Mouse (Mus musculus): ENCODE measurements around the gene Slc12a9. TPM values are rescaled to one million over a fixed set of nuclear protein-coding genes. Genes with fewer than 3 reads are reported as not detected.

Gene Slc12a9
- polyA plus RNA-seq, 1 experiment from 2014 or later, result 13.0 TPM

DNA sequence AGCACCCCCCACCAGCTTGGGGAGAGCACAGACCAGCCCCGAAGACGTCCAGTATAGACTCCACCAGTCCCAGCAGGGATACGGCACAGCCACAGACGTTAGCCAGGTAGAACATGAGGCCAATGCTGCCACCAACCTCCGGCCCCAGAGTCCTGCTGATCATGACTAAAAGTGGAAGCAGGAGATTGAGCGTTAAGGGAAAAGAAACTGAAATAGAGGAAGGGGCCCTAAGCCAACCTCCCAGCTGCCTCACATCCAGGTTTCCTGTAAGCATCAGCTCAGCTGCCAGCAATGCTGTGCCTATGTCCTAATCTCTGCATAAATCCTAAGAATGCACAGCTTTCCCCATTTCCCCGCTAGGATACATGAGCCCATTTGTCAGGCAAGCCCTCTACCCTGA, 2.5 kb downstream of the Slc12a9 start:
- no peak overlapping the region for H3K4me2 ChIP-seq
- no peak overlapping the region for H3K4me3 ChIP-seq (replicated peaks)
- H3K36me3 ChIP-seq, result peaks cover 10% of the 10 kb centered on the region; the same call in 1 of the 2 replicates
- no peak overlapping the region for H3K9ac ChIP-seq
- ATAC-seq (ENCODE audit: insufficient read depth, low FRiP score, low read depth), result no peak
- no peak overlapping the region for H3K27ac ChIP-seq
- no peaks in the 10 kb centered on the region for H3K27me3 ChIP-seq (replicated peaks)
- 84% methylated on average over 7 of the region's 7 CpGs for WGBS
- no peaks in the 10 kb centered on the region for H3K9me3 ChIP-seq
- H3K4me1 ChIP-seq, result peaks cover 22% of the 10 kb centered on the region

- H3K9me3 ChIP-seq, result no peaks in the 10 kb centered on the region
- no peak overlapping the region for H3K4me3 ChIP-seq (replicated peaks)
- no peaks in the 10 kb centered on the region for H3K4me1 ChIP-seq
- 92% methylated on average over 3 of the region's 3 CpGs for whole genome bisulfite sequencing
- H3K4me2 ChIP-seq, result no peak overlapping the region
- H3K36me3 ChIP-seq, result peaks cover 21% of the 10 kb centered on the region
- no peak overlapping the region for H3K27ac ChIP-seq
- no peaks in the 10 kb centered on the region for H3K27me3 ChIP-seq (replicated peaks)
- H3K9ac ChIP-seq, result no peak overlapping the region
- ATAC-seq (ENCODE audit: insufficient read depth, low FRiP score, low read depth), result no peak
Measured at GRCm38 (mm10) chr5:137320996-137321395, 12.4 kb downstream of the Slc12a9 start.

DNA sequence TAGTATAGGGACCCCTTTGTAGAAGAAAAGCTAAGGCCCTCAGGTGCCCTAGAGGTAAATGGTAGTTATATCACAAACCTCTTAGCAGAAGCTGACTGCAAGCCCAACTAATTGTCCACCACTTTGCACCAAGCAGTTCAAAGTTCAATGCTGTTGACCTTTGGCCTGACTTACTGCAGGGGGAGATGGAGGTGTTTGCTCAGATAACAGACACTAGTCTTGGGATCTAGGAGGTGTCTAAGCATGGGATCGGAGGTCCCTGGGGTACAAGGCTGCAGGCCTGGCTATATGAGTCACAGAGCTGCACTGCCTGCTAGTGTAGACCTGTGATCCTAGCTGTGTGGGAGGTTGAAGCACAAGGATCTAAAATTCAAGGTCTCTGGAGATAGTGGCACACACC, 14.8 kb downstream of the Slc12a9 start:
- Histone ChIP-seq H3K27ac (no peak overlapping the region), H3K4me3 (replicated peaks) (no peak overlapping the region), H3K9me3 (no peaks in the 10 kb centered on the region), H3K4me1 (peaks cover 16% of the 10 kb centered on the region), H3K9ac (no peak overlapping the region), H3K4me2 (no peak overlapping the region), H3K36me3 (peaks cover 19% of the 10 kb centered on the region), H3K27me3 (replicated peaks) (no peaks in the 10 kb centered on the region)
- ATAC-seq (ENCODE audit: insufficient read depth, low FRiP score, low read depth), result no peak
- 77% methylated on average over 1 of the region's 1 CpGs for WGBS

GRCm38 (mm10) chr5:137317361-137317760, 16.0 kb downstream of the Slc12a9 start:
- Histone ChIP-seq H3K9ac (no peak overlapping the region), H3K27me3 (replicated peaks) (no peaks in the 10 kb centered on the region), H3K27ac (no peak overlapping the region), H3K9me3 (no peaks in the 10 kb centered on the region), H3K36me3 (peaks cover 19% of the 10 kb centered on the region), H3K4me2 (no peak overlapping the region), H3K4me1 (peaks cover 22% of the 10 kb centered on the region), H3K4me3 (replicated peaks) (no peak overlapping the region)
- no peak for ATAC-seq (ENCODE audit: insufficient read depth, low FRiP score, low read depth)
- 74% methylated on average over 8 of the region's 8 CpGs for WGBS

- Histone ChIP-seq H3K27me3 (replicated peaks) (no peaks in the 10 kb centered on the region), H3K9ac (0 out of 2 replicates have a peak overlapping the region, but pooled peaks have one; percentile 5), H3K4me1 (peaks cover 31% of the 10 kb centered on the region), H3K4me2 (peak overlapping the region; percentile 67), H3K36me3 (peaks cover 21% of the 10 kb centered on the region), H3K27ac (peak overlapping the region; percentile 93), H3K4me3 (replicated peaks) (no peak overlapping the region), H3K9me3 (no peaks in the 10 kb centered on the region)
- no peak for ATAC-seq (ENCODE audit: insufficient read depth, low FRiP score, low read depth)
- WGBS, result 40% methylated on average over 30 of the region's 30 CpGs
Measured at GRCm38 (mm10) chr5:137315084-137315903, 18.1 kb downstream of the Slc12a9 start.

DNA sequence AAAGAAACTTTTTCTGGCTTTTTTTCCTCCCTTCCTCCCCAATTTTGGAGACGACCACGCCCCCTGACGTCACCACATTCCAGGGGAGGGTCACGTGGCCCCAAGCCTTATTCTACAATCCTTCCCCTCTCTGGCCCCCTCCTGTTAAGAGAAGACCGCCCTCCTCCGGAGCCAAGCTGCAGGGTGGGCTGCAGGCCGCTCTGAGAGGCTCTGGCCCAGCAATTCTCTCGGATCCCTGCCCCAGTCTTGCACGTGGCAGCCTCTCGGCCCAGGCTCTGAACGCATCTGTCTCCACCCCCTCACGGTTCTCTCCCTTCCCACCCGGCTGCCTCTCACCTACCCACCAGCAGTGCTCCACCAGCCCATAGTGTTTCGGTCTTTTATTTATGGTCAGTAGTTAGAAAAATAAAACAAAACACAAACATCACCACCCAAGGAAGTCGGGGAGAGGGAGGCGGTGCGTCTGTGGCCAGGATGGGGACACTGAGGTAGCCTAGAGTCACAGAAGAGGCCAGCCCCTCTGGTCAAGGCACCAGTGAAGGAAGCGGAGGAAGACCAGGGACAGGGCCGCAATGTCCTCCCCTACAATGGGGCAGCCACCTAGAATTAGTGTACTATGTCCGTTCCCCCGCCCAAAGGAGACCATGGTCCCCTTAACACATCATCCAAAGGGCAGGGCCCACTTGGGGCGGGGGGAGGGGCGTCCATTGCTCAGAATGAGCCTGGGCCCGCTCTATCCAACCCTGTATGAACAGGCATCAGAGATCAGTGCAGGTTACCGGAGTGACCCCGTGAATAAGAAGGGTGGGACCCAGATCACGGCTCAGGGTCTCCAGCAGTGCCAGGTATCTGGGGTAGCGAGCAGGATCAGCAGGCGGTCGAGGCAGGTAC, 19.0 kb downstream of the Slc12a9 start, which contains the start of gene Trip6:
TSS of gene Trip6 (minus strand) at position 212 of the 891 bp plus-strand sequence.
- Histone ChIP-seq H3K4me3 (replicated peaks) (peak within 1 kb of the TSS; percentile 52), H3K4me1 (peaks cover 31% of the 10 kb centered on the region), H3K4me2 (peak within 1 kb of the TSS; percentile 67), H3K36me3 (peaks cover 21% of the 10 kb centered on the region), H3K27ac (peak within 1 kb of the TSS; percentile 93), H3K9me3 (no peaks in the 10 kb centered on the region), H3K27me3 (replicated peaks) (no peaks in the 10 kb centered on the region), H3K9ac (peak within 1 kb of the TSS; percentile 66)
- WGBS, result 17% methylated on average over 30 of the region's 30 CpGs
- ATAC-seq (ENCODE audit: insufficient read depth, low FRiP score, low read depth), result peak; percentile 88

DNA sequence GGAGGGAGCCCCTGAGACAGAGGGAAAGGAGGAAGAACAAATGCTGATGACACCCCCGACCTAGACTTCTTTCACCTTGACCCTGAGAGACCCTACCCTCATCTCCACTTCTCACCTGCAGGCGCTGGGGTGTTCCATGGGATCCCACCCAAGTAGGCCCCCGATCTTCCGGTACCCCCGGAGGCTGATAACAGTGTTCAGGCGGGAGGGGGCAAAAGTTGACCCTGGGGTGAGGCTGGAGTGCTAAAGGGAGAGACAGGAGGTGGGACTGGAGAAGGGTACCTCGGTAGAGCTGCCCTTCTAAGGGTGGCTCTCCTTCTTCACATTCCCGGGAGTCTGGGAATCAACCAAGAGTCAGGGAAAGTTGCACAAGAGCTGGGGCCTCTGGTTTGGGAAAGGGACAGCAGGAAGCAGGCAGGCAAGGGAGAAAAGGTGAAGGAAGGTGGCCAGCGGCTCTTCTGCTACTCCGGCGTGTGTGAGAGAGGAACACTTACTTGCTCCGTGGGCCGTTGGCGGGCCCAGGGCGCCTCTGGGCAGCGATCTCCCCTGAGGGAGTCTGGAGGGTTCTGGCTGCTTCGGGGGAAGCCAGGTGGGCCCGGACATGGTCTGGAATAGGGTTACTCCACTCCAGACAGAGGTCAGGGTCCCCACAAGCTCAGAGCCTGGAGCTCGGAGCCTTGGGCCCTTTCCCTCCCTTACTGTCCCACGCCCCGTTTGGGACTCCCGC, 19.8 kb downstream of the Slc12a9 start:
- 2% methylated on average over 22 of the region's 22 CpGs for WGBS

GRCm38 (mm10) chr5:137308356-137308755, 25.0 kb downstream of the Slc12a9 start:
- Histone ChIP-seq H3K4me3 (replicated peaks) (peak overlapping the region; percentile 95; the same call in 1 of the 2 replicates), H3K9me3 (no peaks in the 10 kb centered on the region), H3K4me1 (peaks cover 38% of the 10 kb centered on the region), H3K27ac (peak overlapping the region; percentile 89; the same call in 1 of the 2 replicates), H3K36me3 (peaks cover 35% of the 10 kb centered on the region), H3K4me2 (peak overlapping the region; percentile 57), H3K27me3 (replicated peaks) (no peaks in the 10 kb centered on the region), H3K9ac (no peak overlapping the region)
- WGBS, result 93% methylated on average over 4 of the region's 4 CpGs
- ATAC-seq (ENCODE audit: insufficient read depth, low FRiP score, low read depth), result no peak

More for the DNA sequence above, 19.8 kb downstream of the Slc12a9 start:
- H3K36me3 ChIP-seq, result peaks cover 29% of the 10 kb centered on the region
- peak overlapping the region; percentile 93 for H3K27ac ChIP-seq
- H3K4me2 ChIP-seq, result peak overlapping the region; percentile 67
- H3K9ac ChIP-seq, result peak overlapping the region; percentile 66
- peak overlapping the region; percentile 52 for H3K4me3 ChIP-seq (replicated peaks)
- H3K9me3 ChIP-seq, result no peaks in the 10 kb centered on the region
- ATAC-seq (ENCODE audit: insufficient read depth, low FRiP score, low read depth), result peak; percentile 11
- H3K27me3 ChIP-seq (replicated peaks), result no peaks in the 10 kb centered on the region
- peaks cover 31% of the 10 kb centered on the region for H3K4me1 ChIP-seq

GRCm38 (mm10) chr5:137307071-137307912, 26.1 kb downstream of the Slc12a9 start, which contains the start of gene Srrt:
Gene Srrt (minus strand): TSS chr5:137307674.
- Histone ChIP-seq H3K27me3 (replicated peaks) (no peaks in the 10 kb centered on the region), H3K36me3 (peaks cover 45% of the 10 kb centered on the region), H3K9ac (peak within 1 kb of the TSS; percentile 86), H3K4me3 (replicated peaks) (peak within 1 kb of the TSS; percentile 95), H3K27ac (peak within 1 kb of the TSS; percentile 89), H3K4me2 (peak within 1 kb of the TSS; percentile 57), H3K9me3 (no peaks in the 10 kb centered on the region), H3K4me1 (peaks cover 32% of the 10 kb centered on the region)
- ATAC-seq (ENCODE audit: insufficient read depth, low FRiP score, low read depth), result peak; percentile 86
- under 1% methylated on average over 63 of the region's 72 CpGs for WGBS

DNA sequence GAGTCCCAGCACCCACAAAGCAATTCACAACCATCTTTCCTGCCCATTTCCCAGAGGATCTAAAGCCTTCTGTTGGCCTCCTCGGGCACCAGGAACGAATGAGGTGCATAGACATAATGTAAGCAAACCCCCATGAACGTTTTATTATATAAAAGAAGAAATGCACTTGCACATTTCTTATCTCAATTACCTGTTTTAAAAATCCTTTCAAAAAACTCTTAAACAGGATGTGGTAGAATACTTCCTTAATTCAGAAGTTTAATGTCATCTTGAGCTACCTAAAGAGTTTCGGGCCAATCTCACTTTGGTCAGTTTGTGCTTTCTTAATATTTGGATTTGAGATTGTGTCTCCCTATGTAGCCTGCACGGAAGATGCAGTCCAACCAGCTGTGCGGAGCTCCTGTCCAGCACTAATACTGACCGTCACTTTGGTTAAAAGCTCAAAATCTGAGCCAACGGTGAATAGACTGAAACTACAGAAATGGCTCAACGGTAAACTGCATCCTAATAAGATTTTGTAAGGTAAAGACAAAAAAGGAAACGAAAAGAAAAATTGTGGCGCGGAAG, 26.9 kb downstream of the Slc12a9 start:
- ATAC-seq (ENCODE audit: insufficient read depth, low FRiP score, low read depth), result no peak
- Histone ChIP-seq H3K4me1 (peaks cover 24% of the 10 kb centered on the region), H3K27ac (peak overlapping the region; percentile 89), H3K4me2 (peak overlapping the region; percentile 54), H3K27me3 (replicated peaks) (no peaks in the 10 kb centered on the region), H3K36me3 (peaks cover 46% of the 10 kb centered on the region), H3K4me3 (replicated peaks) (peak overlapping the region; percentile 95), H3K9ac (peak overlapping the region; percentile 86), H3K9me3 (no peaks in the 10 kb centered on the region)
- WGBS, result 10% methylated on average over 12 of the region's 12 CpGs
